Mouse (Mus musculus) neural tube, embryonic 12.5 days (tissue): Measurements from ENCODE around the gene Olfr1338. TPM values are rescaled to one million over a fixed set of nuclear protein-coding genes. Genes with fewer than 3 reads are reported as not detected.
"Not testable (repeated sequence)": the region's sequence is repeated elsewhere in the genome, so short reads cannot be mapped to it uniquely, and the experiment has no call there.

ENCODE experiments used
- ATAC-seq: fragments of 200-750 bp; cut with Nextera tagmentation; 2 replicates; pipeline ENCODE4 v1.8.0; 2017; ENCODE audit warnings: low read depth, mild to moderate bottlenecking, moderate TSS enrichment, moderate library complexity; ENCODE audit not compliant: low FRiP score
- H3K27ac ChIP-seq: fragments of 300-500 bp; sonication (generic); 2 replicates; pipeline ENCODE4 v1.5.1; 2016
- H3K27me3 ChIP-seq: fragments of 300-500 bp; sonication (generic); replicated peaks from 2 replicates; pipeline ENCODE4 v1.6.1; 2016; ENCODE audit warnings: mild to moderate bottlenecking
- H3K36me3 ChIP-seq: fragments of 300-500 bp; sonication (generic); 2 replicates; pipeline ENCODE4 v1.6.1; 2016; ENCODE audit warnings: mild to moderate bottlenecking
- H3K4me1 ChIP-seq: fragments of 300-500 bp; sonication (generic); 2 replicates; pipeline ENCODE4 v1.6.1; 2016
- H3K4me2 ChIP-seq: fragments of 300-500 bp; sonication (generic); replicated peaks from 2 replicates; pipeline ENCODE4 v1.6.1; 2016; ENCODE audit warnings: mild to moderate bottlenecking
- H3K4me3 ChIP-seq: fragments of 300-500 bp; sonication (generic); 2 replicates; pipeline ENCODE4 v1.5.1; 2016
- H3K9ac ChIP-seq: fragments of 300-500 bp; sonication (generic); 2 replicates; pipeline ENCODE4 v1.6.1; 2016; ENCODE audit warnings: mild to moderate bottlenecking
- H3K9me3 ChIP-seq: fragments of 300-500 bp; sonication (generic); 2 replicates; pipeline ENCODE4 v1.6.1; 2016; ENCODE audit warnings: mild to moderate bottlenecking
- WGBS: fragments of 180-500 bp; shearing (Covaris S2); methylation state at CpG from one replicate; pipeline ENCODE4 v1.1.7; 2016; 5-methylcytosine and 5-hydroxymethylcytosine counted together
- polyA plus RNA-seq: library from polyadenylated mRNA; unstranded; fragments of >200 nt; fragmentation: Nextera tagmentation; extraction: Ambion mirVana; gene quantifications from 2 replicates; pipeline ENCODE4 v1.2.1, GENCODE M21; 2016

Olfr1338 gene
- polyA plus RNA-seq, result not detected in 2 replicates

DNA sequence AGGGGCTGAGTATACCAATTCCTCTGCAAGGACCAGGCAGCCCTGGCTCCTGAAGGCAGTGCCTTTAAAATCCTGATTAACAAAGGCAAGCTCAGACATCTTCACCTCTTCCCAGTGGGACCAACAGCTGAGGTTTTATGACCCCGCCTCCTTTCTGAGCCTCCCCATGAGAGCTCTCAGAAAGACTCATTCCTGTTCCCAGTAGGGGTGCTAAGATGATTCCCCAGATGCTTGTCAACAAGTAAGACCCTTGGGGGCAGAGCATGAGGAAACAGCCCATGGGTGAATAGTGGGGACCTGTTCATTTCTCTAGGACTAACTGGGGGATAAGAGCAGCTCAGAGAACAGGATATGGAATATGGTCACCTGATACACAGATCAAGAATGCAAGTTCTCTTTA lies at the start of gene Olfr1338:
Gene Olfr1338 (minus strand): TSS at position 101 of the 400 bp plus-strand sequence.
- Histone ChIP-seq H3K4me3 (no peak within 1 kb of the TSS), H3K36me3 (no peaks in the 10 kb centered on the region), H3K4me2 (no peak within 1 kb of the TSS), H3K27ac (no peak within 1 kb of the TSS), H3K27me3 (no peaks in the 10 kb centered on the region), H3K9me3 (no peaks in the 10 kb centered on the region), H3K9ac (no peak within 1 kb of the TSS), H3K4me1 (no peaks in the 10 kb centered on the region)
- WGBS, result 76% methylated on average over 1 of the region's 1 CpGs
- ATAC-seq, result no peak

- H3K9me3 ChIP-seq, H3K4me2 ChIP-seq, H3K4me1 ChIP-seq, H3K9ac ChIP-seq, H3K36me3 ChIP-seq, ATAC-seq, H3K4me3 ChIP-seq, H3K27ac ChIP-seq, H3K27me3 ChIP-seq: not testable (repeated sequence)
Observed at GRCm38 (mm10) chr4:118792796-118793195, 34.3 kb upstream of the Olfr1338 start.

GRCm38 (mm10) chr4:118782486-118782885 lies 23.9 kb upstream of the Olfr1338 start, which contains the start of gene Olfr1337:
TSS of gene Olfr1337 (minus strand) at chr4:118782586.
- no peak for ATAC-seq
- H3K36me3 ChIP-seq, result no peaks in the 10 kb centered on the region
- 80% methylated on average over 2 of the region's 2 CpGs for WGBS
- no peak within 1 kb of the TSS for H3K4me3 ChIP-seq
- H3K27me3 ChIP-seq, result no peaks in the 10 kb centered on the region
- H3K4me2 ChIP-seq, result no peak within 1 kb of the TSS
- no peaks in the 10 kb centered on the region for H3K9me3 ChIP-seq
- no peak within 1 kb of the TSS for H3K9ac ChIP-seq
- H3K4me1 ChIP-seq, result no peaks in the 10 kb centered on the region
- no peak within 1 kb of the TSS for H3K27ac ChIP-seq

- H3K9me3 ChIP-seq, result 0 out of 2 replicates have a peak, but pooled peaks cover 6% of the 10 kb centered on the region
- H3K4me2 ChIP-seq, result peak overlapping the region; percentile 32
- no peaks in the 10 kb centered on the region for H3K36me3 ChIP-seq
- ATAC-seq, result no peak
- H3K27me3 ChIP-seq, result peaks cover 17% of the 10 kb centered on the region
- H3K4me3 ChIP-seq, result no peak overlapping the region
- no peak overlapping the region for H3K9ac ChIP-seq
- no peak overlapping the region for H3K27ac ChIP-seq
- WGBS, result 7% methylated on average over 16 of the region's 16 CpGs
- no peaks in the 10 kb centered on the region for H3K4me1 ChIP-seq
Observed at GRCm38 (mm10) chr4:118741881-118742280, 16.7 kb downstream of the Olfr1338 start.

GRCm38 (mm10) chr4:118740988-118741698 lies 17.4 kb downstream of the Olfr1338 start:
- H3K9ac ChIP-seq, result no peak overlapping the region
- no peak overlapping the region for H3K4me3 ChIP-seq
- peaks cover 17% of the 10 kb centered on the region for H3K27me3 ChIP-seq
- no peaks in the 10 kb centered on the region for H3K4me1 ChIP-seq
- ATAC-seq, result no peak
- H3K27ac ChIP-seq, result no peak overlapping the region
- H3K9me3 ChIP-seq, result 0 out of 2 replicates have a peak, but pooled peaks cover 1% of the 10 kb centered on the region
- H3K36me3 ChIP-seq, result no peaks in the 10 kb centered on the region
- peak overlapping the region; percentile 32 for H3K4me2 ChIP-seq
- 5% methylated on average over 11 of the region's 11 CpGs for WGBS

DNA sequence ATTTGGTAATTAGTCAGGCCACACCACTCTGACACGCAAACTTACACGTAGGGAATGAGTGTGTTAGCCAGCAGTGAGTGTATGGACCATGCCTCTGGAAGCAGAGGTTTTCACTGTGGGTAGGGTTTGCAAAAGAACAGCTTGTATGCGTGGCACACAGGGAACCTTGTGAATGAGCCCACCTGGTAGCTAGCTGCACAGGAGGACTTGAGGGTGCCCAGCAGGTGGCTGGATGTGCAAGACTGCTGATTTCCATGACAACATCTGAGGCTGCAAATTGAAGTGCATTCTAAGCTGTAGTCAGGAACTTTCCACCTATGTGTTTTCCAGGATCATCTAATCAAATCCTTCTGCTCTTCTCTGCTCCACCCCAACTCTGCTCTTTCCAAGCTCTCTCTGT lies 19.0 kb downstream of the Olfr1338 start:
- H3K4me3 ChIP-seq, result no peak overlapping the region
- H3K9ac ChIP-seq, result no peak overlapping the region
- WGBS, result 68% methylated on average over 3 of the region's 3 CpGs
- H3K4me1 ChIP-seq, result no peaks in the 10 kb centered on the region
- H3K27ac ChIP-seq, result no peak overlapping the region
- no peak for ATAC-seq
- H3K4me2 ChIP-seq, result no peak overlapping the region
- no peaks in the 10 kb centered on the region for H3K36me3 ChIP-seq
- peaks cover 17% of the 10 kb centered on the region for H3K27me3 ChIP-seq
- no peaks in the 10 kb centered on the region for H3K9me3 ChIP-seq

GRCm38 (mm10) chr4:118731875-118732274 lies 26.7 kb downstream of the Olfr1338 start, which contains the start of gene Olfr1339:
TSS of gene Olfr1339 (plus strand) at chr4:118732175.
- Histone ChIP-seq H3K36me3 (no peaks in the 10 kb centered on the region), H3K27me3 (no peaks in the 10 kb centered on the region), H3K9me3 (no peaks in the 10 kb centered on the region), H3K9ac (no peak within 1 kb of the TSS), H3K4me1 (no peaks in the 10 kb centered on the region), H3K27ac (no peak within 1 kb of the TSS), H3K4me3 (no peak within 1 kb of the TSS), H3K4me2 (no peak within 1 kb of the TSS)
- no peak for ATAC-seq
- 100% methylated on average over 1 of the region's 1 CpGs for WGBS

DNA sequence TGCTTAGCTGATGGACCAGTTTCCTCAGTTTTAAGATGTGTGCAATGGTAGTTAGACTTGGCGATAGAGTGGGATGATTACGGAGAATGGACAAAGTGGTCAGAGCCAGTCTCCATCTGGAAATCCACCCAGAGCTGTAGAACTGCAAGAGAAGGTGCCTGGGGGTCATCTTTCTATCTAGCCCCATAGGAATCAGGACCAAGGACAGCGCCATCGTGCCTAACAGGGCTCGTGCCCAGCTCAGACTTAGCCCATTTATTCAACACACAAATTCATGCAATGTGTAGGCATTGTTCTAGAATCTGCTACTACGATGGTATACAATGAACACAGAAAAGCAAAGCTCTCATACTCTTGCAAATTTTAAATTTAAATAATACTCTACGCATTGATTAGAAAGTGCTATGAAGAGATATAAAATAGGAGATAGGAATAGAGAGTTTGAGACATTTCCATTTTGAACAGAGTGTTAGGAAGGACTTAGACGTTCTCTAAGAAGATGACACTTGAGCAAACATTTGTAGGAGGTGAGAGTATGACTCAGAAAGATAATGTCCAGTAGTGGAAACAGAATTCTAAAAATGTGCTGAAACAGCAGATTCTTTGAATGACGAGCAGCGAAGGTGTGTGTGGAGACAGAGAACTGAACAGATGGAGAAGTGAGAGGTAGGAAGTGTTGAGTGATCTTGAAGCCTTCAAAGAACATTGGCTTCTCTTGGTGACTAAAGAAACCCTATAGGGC lies 36.6 kb downstream of the Olfr1338 start:
- H3K27ac ChIP-seq, result no peak overlapping the region
- H3K4me2 ChIP-seq, result no peak overlapping the region
- no peaks in the 10 kb centered on the region for H3K4me1 ChIP-seq
- WGBS, result 55% methylated on average over 10 of the region's 10 CpGs
- H3K27me3 ChIP-seq, result no peaks in the 10 kb centered on the region
- ATAC-seq, result no peak
- H3K9me3 ChIP-seq, result no peaks in the 10 kb centered on the region
- no peak overlapping the region for H3K4me3 ChIP-seq
- H3K36me3 ChIP-seq, result no peaks in the 10 kb centered on the region
- no peak overlapping the region for H3K9ac ChIP-seq

GRCm38 (mm10) chr4:118719838-118720237 lies 38.7 kb downstream of the Olfr1338 start, which contains the start of gene Olfr1340:
TSS of gene Olfr1340 (plus strand) at chr4:118720138.
- H3K27me3 ChIP-seq, result no peaks in the 10 kb centered on the region
- H3K36me3 ChIP-seq, result no peaks in the 10 kb centered on the region
- H3K4me3 ChIP-seq, result no peak within 1 kb of the TSS
- no peak for ATAC-seq
- H3K4me1 ChIP-seq, result no peaks in the 10 kb centered on the region
- H3K27ac ChIP-seq, result no peak within 1 kb of the TSS
- no peak within 1 kb of the TSS for H3K4me2 ChIP-seq
- H3K9me3 ChIP-seq, result no peaks in the 10 kb centered on the region
- no peak within 1 kb of the TSS for H3K9ac ChIP-seq

GRCm38 (mm10) chr4:118711656-118712055 lies 46.9 kb downstream of the Olfr1338 start:
- WGBS, result 32% methylated on average over 1 of the region's 1 CpGs
- Histone ChIP-seq H3K9me3 (no peaks in the 10 kb centered on the region), H3K4me2 (no peak overlapping the region), H3K36me3 (no peaks in the 10 kb centered on the region), H3K4me3 (no peak overlapping the region), H3K27me3 (no peaks in the 10 kb centered on the region), H3K27ac (no peak overlapping the region), H3K4me1 (no peaks in the 10 kb centered on the region), H3K9ac (no peak overlapping the region)
- ATAC-seq, result no peak

DNA sequence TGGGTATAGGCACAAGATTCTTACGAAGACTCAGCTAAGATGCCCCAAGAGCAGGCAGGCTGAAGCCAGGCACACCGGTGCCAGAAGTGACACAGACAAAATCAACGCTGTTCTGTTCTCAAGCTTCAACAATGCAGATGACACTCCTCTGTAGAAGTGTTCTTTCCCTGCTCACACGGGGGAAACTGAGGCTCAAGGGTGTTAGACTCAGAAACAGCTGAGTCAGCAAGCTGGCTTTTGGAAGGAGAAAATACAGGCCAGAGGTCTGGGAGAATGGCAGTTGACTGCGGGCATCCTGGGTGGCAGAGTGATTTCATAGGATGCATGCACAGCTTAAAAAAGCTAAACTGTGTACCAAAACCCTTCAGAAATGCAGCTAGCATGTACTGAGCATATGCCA lies 50.5 kb downstream of the Olfr1338 start:
- no peak overlapping the region for H3K4me3 ChIP-seq
- H3K9me3 ChIP-seq, result no peaks in the 10 kb centered on the region
- no peaks in the 10 kb centered on the region for H3K27me3 ChIP-seq
- no peak for ATAC-seq
- no peaks in the 10 kb centered on the region for H3K36me3 ChIP-seq
- WGBS, result 76% methylated on average over 5 of the region's 5 CpGs
- no peak overlapping the region for H3K4me2 ChIP-seq
- H3K9ac ChIP-seq, result no peak overlapping the region
- H3K27ac ChIP-seq, result no peak overlapping the region
- no peaks in the 10 kb centered on the region for H3K4me1 ChIP-seq

GRCm38 (mm10) chr4:118703223-118703622 lies 55.3 kb downstream of the Olfr1338 start, which contains the start of gene Olfr1341:
TSS of gene Olfr1341 (plus strand) at chr4:118703523.
- Histone ChIP-seq H3K27ac (no peak within 1 kb of the TSS), H3K4me1 (no peaks in the 10 kb centered on the region), H3K36me3 (no peaks in the 10 kb centered on the region), H3K27me3 (no peaks in the 10 kb centered on the region), H3K9me3 (no peaks in the 10 kb centered on the region), H3K4me3 (no peak within 1 kb of the TSS), H3K9ac (no peak within 1 kb of the TSS), H3K4me2 (no peak within 1 kb of the TSS)
- WGBS, result 81% methylated on average over 3 of the region's 3 CpGs
- no peak for ATAC-seq
